Mouse (Mus musculus): ENCODE measurements around the gene Maats1. TPM values are rescaled to one million over a fixed set of nuclear protein-coding genes. Genes with fewer than 3 reads are reported as not detected.

Gene Maats1
- total RNA-seq, 1 experiment from 2014 or later, result not detected

- no peak for ATAC-seq (replicated peaks; ENCODE audit: low read depth, poor library complexity, severe bottlenecking)
Measured at GRCm38 (mm10) chr16:38250467-38250866, 91.5 kb downstream of the Maats1 start.

GRCm38 (mm10) chr16:38248331-38248961 is 93.5 kb downstream of the Maats1 start:
- no peak for ATAC-seq (replicated peaks; ENCODE audit: low read depth, poor library complexity, severe bottlenecking)

Other genes starting within 250 kb of the Maats1 start
- gene Nr1i2, start 47.3 kb downstream of the Maats1 start, total RNA-seq (2017), result not detected in 2 replicates
- 270 and 347 TPM in 2 replicates for gene Cox17, start 4.8 kb upstream of the Maats1 start, total RNA-seq (2017)
- not detected in 2 replicates for gene Gm21987, start 4.9 kb upstream of the Maats1 start, total RNA-seq (2017)
- 0.09 TPM in 1 of 2 replicates, not detected in the other for gene Popdc2, start 20.1 kb upstream of the Maats1 start, total RNA-seq (2017)
- not detected in 2 replicates for gene Pla1a, start 91.0 kb upstream of the Maats1 start, total RNA-seq (2017)
- 13.7 and 17.3 TPM in 2 replicates for gene Adprh, start 110.6 kb upstream of the Maats1 start, total RNA-seq (2017)
- gene Cd80, start 113.4 kb upstream of the Maats1 start, total RNA-seq (2017), result 0.27 TPM in 1 of 2 replicates, not detected in the other
- 42.0 and 63.9 TPM in 2 replicates for gene Timmdc1, start 180.5 kb upstream of the Maats1 start, total RNA-seq (2017)
- gene Poglut1, start 208.1 kb upstream of the Maats1 start, total RNA-seq (2017), result 21.7 and 22.6 TPM in 2 replicates
- gene Tmem39a, start 216.6 kb upstream of the Maats1 start, total RNA-seq (2017), result 30.0 and 76.3 TPM in 2 replicates